Mouse (Mus musculus): ENCODE results near the gene Ppp2r5b.

DNA sequence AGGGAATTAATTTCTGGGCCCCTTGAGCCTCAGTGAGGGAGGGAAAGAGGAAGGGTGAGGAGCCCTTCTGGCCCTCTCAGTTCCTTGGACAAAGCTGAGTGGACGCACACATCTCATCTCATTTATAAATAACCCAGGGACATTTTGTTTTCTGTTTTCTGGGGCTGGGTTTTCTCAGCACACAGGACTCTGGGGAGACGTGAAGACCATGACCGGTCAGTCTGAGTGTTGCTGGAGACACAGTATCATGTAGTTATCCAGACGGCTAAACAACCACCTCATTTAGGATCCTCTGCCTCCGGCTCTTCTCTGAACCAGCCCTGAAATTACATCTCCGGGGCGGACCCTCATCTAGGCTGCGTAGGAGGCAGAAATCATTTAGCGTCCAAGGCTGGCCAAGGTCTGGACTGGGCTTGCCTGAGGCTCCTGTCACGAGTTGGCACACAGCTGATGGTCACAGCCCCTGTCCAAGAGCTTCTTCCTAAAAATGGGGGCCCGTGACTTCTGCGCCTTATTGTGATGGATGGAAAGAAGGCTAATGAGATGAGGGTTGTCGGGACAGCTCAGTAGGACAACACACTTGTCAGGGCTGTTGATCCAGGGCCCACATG is 38.4 kb upstream of the Ppp2r5b start:
- no peak for TF ChIP-seq CTCF (IDR thresholded peaks at IDR 0.05; ENCODE audit: low read depth)
- TF ChIP-seq EP300 (IDR thresholded peaks at IDR 0.05; ENCODE audit: low read depth) = no peak
